Mouse (Mus musculus): ENCODE measurements around the gene Prl8a1. TPM values are rescaled to one million over a fixed set of nuclear protein-coding genes. Genes with fewer than 3 reads are reported as not detected.

Gene Prl8a1
- not detected in 2 replicates for polyA plus RNA-seq (2012; rRNA removed)

DNA sequence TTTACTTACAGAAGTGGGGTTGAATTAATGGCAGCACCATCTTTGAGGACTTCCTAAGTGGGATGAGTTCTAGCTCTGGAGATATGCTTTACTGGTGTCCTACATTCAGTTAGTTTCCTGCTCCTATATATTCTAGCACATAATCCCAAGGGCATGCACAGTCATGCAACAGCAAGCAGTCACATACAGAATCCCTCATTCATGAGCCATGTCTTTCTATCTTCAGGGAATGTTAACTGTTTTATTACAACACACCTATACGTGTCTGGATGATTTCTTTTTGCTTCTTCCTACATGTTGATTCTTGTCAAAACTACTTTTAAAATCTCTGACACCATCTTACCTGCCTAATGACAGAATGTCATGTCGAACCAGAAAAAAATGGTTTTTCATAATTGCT, at the start of gene Prl8a1:
Prl8a1 (minus strand) TSS at position 101 of the 400 bp plus-strand sequence.
- Histone ChIP-seq H3K36me3 (ENCODE audit: control insufficient read depth, insufficient read depth, low read length) (no peaks in the 10 kb centered on the region), H3K27ac (ENCODE audit: control insufficient read depth, insufficient read depth, low read depth, low read length) (no peak within 1 kb of the TSS), H3K27me3 (ENCODE audit: control insufficient read depth, insufficient read depth, low read length) (no peaks in the 10 kb centered on the region), H3K4me1 (ENCODE audit: control insufficient read depth, insufficient read depth, low read length) (no peaks in the 10 kb centered on the region), H3K4me3 (ENCODE audit: control insufficient read depth, low read depth, low read length) (no peak within 1 kb of the TSS)
- TF ChIP-seq POLR2A (IDR thresholded peaks at IDR 0.05; ENCODE audit: control insufficient read depth, low read depth, low read length) = no peak
- no peak for TF ChIP-seq CTCF (IDR thresholded peaks at IDR 0.05; ENCODE audit: control insufficient read depth, insufficient read depth, insufficient replicate concordance, low read depth, low read length)

DNA sequence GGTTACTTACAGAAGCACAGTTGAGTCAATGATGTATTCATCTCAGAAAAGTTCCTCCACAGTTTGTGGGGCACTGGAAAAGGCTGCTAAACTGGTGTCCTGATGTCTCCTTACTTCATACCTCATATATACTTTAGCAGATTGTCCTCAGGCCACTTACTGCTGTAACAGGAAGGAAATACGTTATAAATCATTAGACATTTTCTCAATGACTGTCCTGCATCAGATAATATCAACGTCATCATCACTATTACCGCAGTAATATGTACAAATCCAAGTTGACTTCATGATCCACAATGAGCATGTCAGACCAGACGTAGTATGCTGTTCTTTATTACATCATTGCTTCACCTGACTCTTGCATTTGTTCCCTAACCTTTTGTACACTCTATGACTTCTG, 28.5 kb upstream of the Prl8a1 start, which contains the start of gene Prl7b1:
Prl7b1 (minus strand) TSS at position 101 of the 400 bp plus-strand sequence.
- no peak within 1 kb of the TSS for H3K4me3 ChIP-seq (ENCODE audit: control insufficient read depth, low read depth, low read length)
- H3K27ac ChIP-seq (ENCODE audit: control insufficient read depth, insufficient read depth, low read depth, low read length) = no peak within 1 kb of the TSS
- no peak for TF ChIP-seq POLR2A (IDR thresholded peaks at IDR 0.05; ENCODE audit: control insufficient read depth, low read depth, low read length)
- no peak for TF ChIP-seq CTCF (IDR thresholded peaks at IDR 0.05; ENCODE audit: control insufficient read depth, insufficient read depth, insufficient replicate concordance, low read depth, low read length)
- no peaks in the 10 kb centered on the region for H3K4me1 ChIP-seq (ENCODE audit: control insufficient read depth, insufficient read depth, low read length)
- no peaks in the 10 kb centered on the region for H3K36me3 ChIP-seq (ENCODE audit: control insufficient read depth, insufficient read depth, low read length)
- H3K27me3 ChIP-seq (ENCODE audit: control insufficient read depth, insufficient read depth, low read length) = no peaks in the 10 kb centered on the region

DNA sequence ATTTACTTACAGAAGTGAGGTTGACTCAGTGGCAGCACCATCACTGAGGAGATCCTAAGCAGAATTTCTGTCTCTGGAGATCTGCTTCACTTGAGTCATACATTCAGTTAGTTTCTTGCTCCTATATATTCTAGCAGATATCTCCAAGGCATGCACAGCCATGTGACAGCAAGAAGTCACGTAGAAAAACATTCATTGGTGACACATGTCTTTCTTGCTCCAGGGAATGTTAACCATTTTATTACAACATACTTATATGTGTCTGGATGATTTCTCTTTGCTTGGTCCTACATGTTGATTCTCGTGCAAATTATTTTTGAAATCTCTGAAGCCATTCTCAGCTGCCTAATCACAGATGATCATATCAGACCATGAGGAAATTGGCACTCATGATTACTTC, 17.5 kb downstream of the Prl8a1 start, which contains the start of gene Prl8a9:
Prl8a9 (minus strand) TSS at position 101 of the 400 bp plus-strand sequence.
- Histone ChIP-seq H3K27me3 (ENCODE audit: control insufficient read depth, insufficient read depth, low read length) (no peaks in the 10 kb centered on the region), H3K36me3 (ENCODE audit: control insufficient read depth, insufficient read depth, low read length) (no peaks in the 10 kb centered on the region), H3K4me3 (ENCODE audit: control insufficient read depth, low read depth, low read length) (no peak within 1 kb of the TSS), H3K4me1 (ENCODE audit: control insufficient read depth, insufficient read depth, low read length) (no peaks in the 10 kb centered on the region), H3K27ac (ENCODE audit: control insufficient read depth, insufficient read depth, low read depth, low read length) (no peak within 1 kb of the TSS)
- TF ChIP-seq POLR2A (IDR thresholded peaks at IDR 0.05; ENCODE audit: control insufficient read depth, low read depth, low read length) = no peak
- TF ChIP-seq CTCF (IDR thresholded peaks at IDR 0.05; ENCODE audit: control insufficient read depth, insufficient read depth, insufficient replicate concordance, low read depth, low read length) = no peak

DNA sequence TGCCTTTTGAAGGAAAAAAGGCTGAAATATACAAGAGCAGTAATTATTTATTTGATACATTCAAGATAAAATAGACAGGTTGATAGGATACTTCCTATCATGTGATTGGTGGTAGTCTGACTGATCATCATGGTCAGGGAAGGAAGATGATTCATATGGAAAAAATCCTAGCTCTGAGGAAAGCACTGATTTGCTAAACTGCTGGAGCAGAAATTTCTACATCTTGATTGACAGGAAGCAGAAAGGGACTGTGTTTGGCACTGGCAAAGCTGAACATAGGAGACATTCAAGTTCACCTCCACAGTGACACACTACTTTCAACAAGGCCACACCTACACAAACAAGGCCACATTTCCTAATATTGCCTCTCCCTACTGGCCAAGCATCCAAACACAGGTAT, 28.6 kb downstream of the Prl8a1 start:
- TF ChIP-seq POLR2A (IDR thresholded peaks at IDR 0.05; ENCODE audit: control insufficient read depth, low read depth, low read length) (no peak), CTCF (IDR thresholded peaks at IDR 0.05; ENCODE audit: control insufficient read depth, insufficient read depth, insufficient replicate concordance, low read depth, low read length) (no peak)

More for the DNA sequence above, 28.6 kb downstream of the Prl8a1 start:
- H3K27ac ChIP-seq (ENCODE audit: control insufficient read depth, insufficient read depth, low read depth, low read length) = no peak overlapping the region
- H3K4me1 ChIP-seq (ENCODE audit: control insufficient read depth, insufficient read depth, low read length) = no peaks in the 10 kb centered on the region
- no peaks in the 10 kb centered on the region for H3K27me3 ChIP-seq (ENCODE audit: control insufficient read depth, insufficient read depth, low read length)
- no peak overlapping the region for H3K4me3 ChIP-seq (ENCODE audit: control insufficient read depth, low read depth, low read length)
- no peaks in the 10 kb centered on the region for H3K36me3 ChIP-seq (ENCODE audit: control insufficient read depth, insufficient read depth, low read length)

Other genes starting within 250 kb of the Prl8a1 start
- not detected in 2 replicates for gene Prl8a2, start 236.5 kb downstream of the Prl8a1 start, polyA plus RNA-seq (2012; rRNA removed)
- gene Prl2b1, start 191.3 kb downstream of the Prl8a1 start, polyA plus RNA-seq (2012; rRNA removed) = not detected in 2 replicates
- gene Prl8a6, start 143.5 kb downstream of the Prl8a1 start, polyA plus RNA-seq (2012; rRNA removed) = not detected in 2 replicates
- gene Prl8a8, start 69.0 kb downstream of the Prl8a1 start, polyA plus RNA-seq (2012; rRNA removed) = not detected in 2 replicates
- not detected in 2 replicates for gene Prl8a9, start 17.6 kb downstream of the Prl8a1 start, polyA plus RNA-seq (2012; rRNA removed)
- gene Prl7b1, start 28.4 kb upstream of the Prl8a1 start, polyA plus RNA-seq (2012; rRNA removed) = not detected in 2 replicates
- not detected in 2 replicates for gene Prl7a1, start 60.3 kb upstream of the Prl8a1 start, polyA plus RNA-seq (2012; rRNA removed)
- gene Prl7a2, start 85.9 kb upstream of the Prl8a1 start, polyA plus RNA-seq (2012; rRNA removed) = not detected in 2 replicates
- gene Prl7d1, start 134.6 kb upstream of the Prl8a1 start, polyA plus RNA-seq (2012; rRNA removed) = not detected in 2 replicates
- not detected in 2 replicates for gene Prl7c1, start 198.6 kb upstream of the Prl8a1 start, polyA plus RNA-seq (2012; rRNA removed)
- gene Prl2a1, start 219.5 kb upstream of the Prl8a1 start, polyA plus RNA-seq (2012; rRNA removed) = not detected in 2 replicates

Measured in testis, adult 2 months (tissue).